Mouse (Mus musculus) liver, embryonic 11.5 days (tissue): ENCODE results near the gene Hgd. TPM values are rescaled to one million over a fixed set of nuclear protein-coding genes. Genes with fewer than 3 reads are reported as not detected.
A peak's percentile ranks its signal among the peaks of the same experiment; 100 is the strongest.

ENCODE experiments used
- ATAC-seq: fragments of 200-750 bp; cut with Nextera tagmentation; replicated peaks from 2 replicates; pipeline ENCODE4 v1.8.0; 2017; ENCODE audit warnings: moderate number of reproducible peaks, mild to moderate bottlenecking, moderate TSS enrichment, moderate library complexity; ENCODE audit not compliant: low FRiP score
- DNase-seq: peaks from one replicate; pipeline ENCODE4 v3.0.0-alpha.2; 2017; ENCODE audit warnings: low spot score
- H3K27ac ChIP-seq: fragments of 300-500 bp; sonication (generic); 2 replicates; pipeline ENCODE4 v1.5.1; 2014; ENCODE audit warnings: mild to moderate bottlenecking, low read depth, low read length, control low read depth
- H3K27me3 ChIP-seq: fragments of 300-500 bp; sonication (generic); replicated peaks from 2 replicates; pipeline ENCODE4 v1.6.1; 2014; ENCODE audit warnings: low read length, mixed read lengths; ENCODE audit not compliant: control insufficient read depth, insufficient read depth
- H3K36me3 ChIP-seq: fragments of 300-500 bp; sonication (generic); 2 replicates; pipeline ENCODE4 v1.6.1; 2014; ENCODE audit warnings: mild to moderate bottlenecking, low read length, moderate library complexity, mixed read lengths; ENCODE audit not compliant: control insufficient read depth, insufficient read depth
- H3K4me1 ChIP-seq: fragments of 300-500 bp; sonication (generic); replicated peaks from 2 replicates; pipeline ENCODE4 v1.6.1; 2014; ENCODE audit warnings: low read length, mixed read lengths; ENCODE audit not compliant: control insufficient read depth, insufficient read depth
- H3K4me2 ChIP-seq: fragments of 300-500 bp; sonication (generic); 2 replicates; pipeline ENCODE4 v1.6.1; 2014; ENCODE audit warnings: mild to moderate bottlenecking, control low read depth, moderate library complexity
- H3K4me3 ChIP-seq: fragments of 300-500 bp; sonication (generic); 2 replicates; pipeline ENCODE4 v1.5.1; 2014; ENCODE audit warnings: low read depth, low read length, control low read depth
- H3K9ac ChIP-seq: fragments of 300-500 bp; sonication (generic); 2 replicates; pipeline ENCODE4 v1.6.1; 2014; ENCODE audit warnings: low read depth, low read length, control low read depth
- H3K9me3 ChIP-seq: fragments of 300-500 bp; sonication (generic); 2 replicates; pipeline ENCODE4 v1.6.1; 2016; ENCODE audit warnings: low read length, inconsistent platforms, mixed read lengths; ENCODE audit not compliant: control insufficient read depth
- WGBS: fragments of 180-500 bp; shearing (Covaris S2); extraction: QIAGEN DNeasy Blood & Tissue Kit; methylation state at CpG from one replicate; pipeline ENCODE4 v1.1.7; 2014; 5-methylcytosine and 5-hydroxymethylcytosine counted together
- polyA plus RNA-seq: library from polyadenylated mRNA; unstranded; fragments of >200 nt; fragmentation: Nextera tagmentation; extraction: Ambion mirVana; gene quantifications from 2 replicates; pipeline ENCODE4 v1.2.1, GENCODE M21; 2014

The Hgd gene
- polyA plus RNA-seq, 1 experiment from 2014 or later: 13.6 TPM

DNA sequence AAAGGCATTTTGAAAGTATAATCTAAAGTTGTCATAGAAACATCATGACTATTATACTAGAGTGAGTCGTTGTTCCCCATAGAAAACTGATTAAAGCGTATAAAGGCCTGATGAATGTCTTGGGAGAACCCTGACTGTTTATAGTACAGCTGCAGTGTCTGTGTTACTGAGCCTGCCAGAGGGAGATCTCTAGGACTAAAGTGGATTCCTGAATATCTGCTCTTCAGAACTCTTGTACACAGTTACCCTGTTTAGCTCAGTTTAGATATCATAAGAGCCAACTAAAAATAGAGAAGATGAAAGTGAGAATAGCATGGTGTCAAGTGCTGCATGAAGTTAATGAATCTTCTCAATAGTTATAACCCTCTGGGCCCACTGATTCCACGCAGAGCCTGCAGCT is 29.7 kb upstream of the Hgd start:
- H3K4me1 ChIP-seq: no peaks in the 10 kb centered on the region
- H3K36me3 ChIP-seq: no peaks in the 10 kb centered on the region
- 87% methylated on average over 3 of the region's 3 CpGs for WGBS
- H3K27ac ChIP-seq: no peak overlapping the region
- H3K27me3 ChIP-seq: no peaks in the 10 kb centered on the region
- no peak for ATAC-seq
- no peak for DNase-seq
- H3K9ac ChIP-seq: no peak overlapping the region
- H3K4me2 ChIP-seq: no peak overlapping the region
- no peaks in the 10 kb centered on the region for H3K9me3 ChIP-seq
- no peak overlapping the region for H3K4me3 ChIP-seq

- H3K9me3 ChIP-seq: no peaks in the 10 kb centered on the region
- H3K27ac ChIP-seq: no peak overlapping the region
- WGBS: 84% methylated on average over 2 of the region's 2 CpGs
- no peak overlapping the region for H3K4me3 ChIP-seq
- no peaks in the 10 kb centered on the region for H3K27me3 ChIP-seq
- no peaks in the 10 kb centered on the region for H3K4me1 ChIP-seq
- no peak overlapping the region for H3K9ac ChIP-seq
- H3K36me3 ChIP-seq: no peaks in the 10 kb centered on the region
- H3K4me2 ChIP-seq: no peak overlapping the region
- no peak for DNase-seq
- ATAC-seq: no peak
Observed at GRCm38 (mm10) chr16:37550981-37551380, 29.0 kb upstream of the Hgd start.

- H3K9ac ChIP-seq: no peak overlapping the region
- H3K4me2 ChIP-seq: no peak overlapping the region
- no peaks in the 10 kb centered on the region for H3K4me1 ChIP-seq
- H3K9me3 ChIP-seq: no peaks in the 10 kb centered on the region
- 72% methylated on average over 3 of the region's 3 CpGs for WGBS
- H3K36me3 ChIP-seq: 0 out of 2 replicates have a peak, but pooled peaks cover 3% of the 10 kb centered on the region
- H3K27me3 ChIP-seq: no peaks in the 10 kb centered on the region
- no peak overlapping the region for H3K4me3 ChIP-seq
- no peak for ATAC-seq
- H3K27ac ChIP-seq: no peak overlapping the region
- no peak for DNase-seq
Observed at GRCm38 (mm10) chr16:37552824-37553223, 27.1 kb upstream of the Hgd start.

DNA sequence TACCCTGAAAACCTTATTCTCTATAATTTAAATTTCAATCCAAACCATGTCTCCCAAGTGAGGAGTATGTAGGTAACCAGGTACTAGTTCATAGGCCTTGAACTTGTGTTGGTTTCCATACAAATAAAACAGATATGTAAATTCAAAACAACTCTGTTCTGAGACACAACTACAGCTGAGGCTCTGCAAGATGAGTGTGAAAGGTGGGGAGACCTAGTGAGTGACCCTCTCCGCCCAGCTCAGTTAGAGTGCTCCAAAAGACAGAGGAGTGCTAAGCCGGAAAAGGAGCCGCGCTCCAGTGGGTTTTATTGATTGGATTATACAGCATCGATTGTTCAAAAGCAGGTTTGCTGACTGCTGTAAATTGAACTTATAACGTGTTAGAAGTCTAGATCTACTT is 17.5 kb upstream of the Hgd start:
- no peaks in the 10 kb centered on the region for H3K9me3 ChIP-seq
- no peak overlapping the region for H3K4me2 ChIP-seq
- no peak overlapping the region for H3K9ac ChIP-seq
- no peak for DNase-seq
- 86% methylated on average over 6 of the region's 6 CpGs for WGBS
- peaks cover 7% of the 10 kb centered on the region; the same call in 1 of the 2 replicates for H3K36me3 ChIP-seq
- no peak overlapping the region for H3K27ac ChIP-seq
- ATAC-seq: no peak
- H3K4me1 ChIP-seq: 0 out of 2 replicates have a peak, but pooled peaks cover 3% of the 10 kb centered on the region
- no peak overlapping the region for H3K4me3 ChIP-seq
- no peaks in the 10 kb centered on the region for H3K27me3 ChIP-seq

- H3K9me3 ChIP-seq: no peaks in the 10 kb centered on the region
- no peak overlapping the region for H3K4me3 ChIP-seq
- DNase-seq (no peak), ATAC-seq (no peak)
- H3K4me1 ChIP-seq: 0 out of 2 replicates have a peak, but pooled peaks cover 3% of the 10 kb centered on the region
- no peak overlapping the region for H3K9ac ChIP-seq
- H3K36me3 ChIP-seq: peaks cover 7% of the 10 kb centered on the region; the same call in 1 of the 2 replicates
- H3K4me2 ChIP-seq: no peak overlapping the region
- no peaks in the 10 kb centered on the region for H3K27me3 ChIP-seq
- no peak overlapping the region for H3K27ac ChIP-seq
- WGBS: 96% methylated on average over 5 of the region's 5 CpGs
Observed at GRCm38 (mm10) chr16:37562961-37563360, 17.0 kb upstream of the Hgd start.

DNA sequence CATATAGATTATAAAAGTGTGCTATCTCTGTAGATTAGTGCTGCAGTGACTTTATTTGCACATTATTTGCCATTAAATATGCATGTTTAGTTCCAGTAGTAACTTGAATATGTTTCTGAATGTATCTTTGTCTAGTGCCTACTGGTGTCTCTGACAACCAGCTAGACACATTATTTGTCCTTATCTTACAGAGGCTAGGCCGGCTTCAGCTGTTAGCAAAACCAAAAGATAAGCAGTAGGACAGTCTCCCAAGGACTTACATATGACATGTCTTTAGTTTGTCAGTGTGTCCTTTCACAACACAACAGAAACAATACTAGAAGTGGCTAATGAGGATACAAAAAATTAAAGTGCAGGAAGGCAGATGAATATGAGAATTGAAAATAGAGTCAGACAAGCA is 14.8 kb upstream of the Hgd start:
- Histone ChIP-seq H3K36me3 (no peaks in the 10 kb centered on the region; the same call in none of the 2 replicates), H3K4me2 (no peak overlapping the region), H3K27me3 (no peaks in the 10 kb centered on the region), H3K9me3 (no peaks in the 10 kb centered on the region), H3K9ac (no peak overlapping the region), H3K4me1 (0 out of 2 replicates have a peak, but pooled peaks cover 3% of the 10 kb centered on the region), H3K27ac (no peak overlapping the region), H3K4me3 (no peak overlapping the region)
- 35% methylated on average over 1 of the region's 1 CpGs for WGBS
- no peak for DNase-seq
- ATAC-seq: peak; percentile 77; the same call in 1 of the 2 replicates

GRCm38 (mm10) chr16:37566107-37566506 is 13.8 kb upstream of the Hgd start:
- 0 out of 2 replicates have a peak, but pooled peaks cover 3% of the 10 kb centered on the region for H3K4me1 ChIP-seq
- H3K36me3 ChIP-seq: peaks cover 2% of the 10 kb centered on the region
- no peak overlapping the region for H3K27ac ChIP-seq
- no peak for DNase-seq
- WGBS: 86% methylated on average over 6 of the region's 6 CpGs
- no peak for ATAC-seq
- no peak overlapping the region for H3K4me2 ChIP-seq
- H3K9me3 ChIP-seq: no peaks in the 10 kb centered on the region
- H3K4me3 ChIP-seq: no peak overlapping the region
- no peak overlapping the region for H3K9ac ChIP-seq
- H3K27me3 ChIP-seq: no peaks in the 10 kb centered on the region

GRCm38 (mm10) chr16:37567113-37568050 is 12.6 kb upstream of the Hgd start:
- no peak overlapping the region for H3K9ac ChIP-seq
- no peak for ATAC-seq
- 0 out of 2 replicates have a peak, but pooled peaks cover 3% of the 10 kb centered on the region for H3K4me1 ChIP-seq
- H3K27ac ChIP-seq: no peak overlapping the region
- 89% methylated on average over 12 of the region's 12 CpGs for WGBS
- H3K36me3 ChIP-seq: peaks cover 4% of the 10 kb centered on the region
- no peak overlapping the region for H3K4me3 ChIP-seq
- H3K9me3 ChIP-seq: no peaks in the 10 kb centered on the region
- DNase-seq: no peak
- H3K27me3 ChIP-seq: no peaks in the 10 kb centered on the region
- no peak overlapping the region for H3K4me2 ChIP-seq

DNA sequence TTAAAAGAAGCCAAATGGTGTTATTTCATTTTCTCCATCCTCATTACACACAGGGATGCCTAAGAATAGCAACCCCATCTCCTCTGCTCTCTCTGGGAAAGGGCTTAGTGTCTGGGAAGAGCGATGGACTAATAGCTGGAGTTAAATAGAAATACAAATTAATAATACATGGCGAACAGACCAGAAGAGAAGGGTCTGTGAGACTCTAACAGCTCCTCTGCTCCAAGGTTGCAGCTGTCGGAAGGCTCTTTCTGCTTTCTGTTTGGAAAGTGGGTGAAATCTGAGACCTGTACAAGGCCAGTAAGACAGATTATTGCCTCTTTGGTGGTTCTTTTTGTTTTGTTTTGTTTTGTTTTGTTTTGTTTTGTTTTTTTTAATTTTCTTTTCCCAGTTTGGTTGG is 8.4 kb upstream of the Hgd start:
- H3K27ac ChIP-seq: no peak overlapping the region
- no peak overlapping the region for H3K9ac ChIP-seq
- 88% methylated on average over 3 of the region's 3 CpGs for WGBS
- H3K27me3 ChIP-seq: no peaks in the 10 kb centered on the region
- DNase-seq: no peak
- no peak for ATAC-seq
- no peak overlapping the region for H3K4me3 ChIP-seq
- H3K36me3 ChIP-seq: peaks cover 8% of the 10 kb centered on the region
- H3K4me1 ChIP-seq: no peaks in the 10 kb centered on the region
- H3K4me2 ChIP-seq: no peak overlapping the region
- no peaks in the 10 kb centered on the region; the same call in 1 of the 2 replicates for H3K9me3 ChIP-seq
